Mouse (Mus musculus): Measurements from ENCODE around the gene 4930404N11Rik. TPM values are rescaled to one million over a fixed set of nuclear protein-coding genes. Genes with fewer than 3 reads are reported as not detected.

4930404N11Rik gene
- 16.5 and 17.5 TPM in 2 replicates for polyA plus RNA-seq (2015; fragmentation: Nextera tagmentation; extraction: Ambion mirVana)

DNA sequence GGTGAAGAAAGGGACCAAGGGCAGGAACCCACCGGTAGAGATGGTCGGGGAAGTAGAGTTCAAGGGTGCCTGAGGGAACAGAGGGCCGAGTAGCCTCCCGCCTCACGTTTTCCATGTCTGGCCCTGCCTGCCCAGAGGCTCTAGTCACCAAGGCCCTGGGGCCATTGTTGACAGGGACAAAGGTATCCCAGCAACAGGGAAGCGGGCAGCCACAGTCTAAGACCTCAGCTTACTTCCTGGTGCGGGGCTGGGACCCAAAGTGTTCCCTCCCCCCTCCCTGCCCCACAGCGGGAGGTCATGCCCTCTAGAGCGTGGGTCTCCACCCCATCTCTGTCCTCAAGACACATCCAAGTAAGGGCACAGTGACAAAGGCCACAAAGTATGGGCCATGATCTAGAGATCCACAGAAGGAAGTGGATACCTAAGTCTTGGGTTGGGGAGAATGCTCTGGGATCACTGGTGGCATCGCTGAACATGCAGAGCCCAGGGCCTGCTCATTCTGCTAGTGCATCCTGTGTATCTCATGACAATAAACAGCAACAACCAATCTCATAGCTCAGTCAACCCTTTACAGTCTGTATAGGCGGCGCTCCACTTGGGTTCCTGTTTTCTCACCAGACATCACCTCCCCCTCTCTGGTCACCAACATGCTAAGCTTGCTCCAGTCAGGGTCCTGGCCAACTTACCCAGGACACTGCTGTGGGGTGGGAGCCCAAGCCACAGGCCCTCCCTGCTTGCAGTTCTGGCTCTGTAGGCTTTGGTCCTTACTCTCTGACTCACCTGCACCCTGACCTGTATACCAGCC lies at the start of gene 4930404N11Rik:
Gene 4930404N11Rik, minus strand, starts transcription at position 145 of the 805 bp plus-strand sequence.
- ATAC-seq (ENCODE audit: low FRiP score, low TSS enrichment) (peak; percentile 38), DNase-seq (ENCODE audit: low spot score) (peak; percentile 68)
- 30% methylated on average over 12 of the region's 12 CpGs for WGBS
- peak within 1 kb of the TSS; percentile 60 for H3K9ac ChIP-seq (ENCODE audit: low read length)
- H3K36me3 ChIP-seq (ENCODE audit: control insufficient read depth, insufficient read depth, low read length): peaks cover 35% of the 10 kb centered on the region
- H3K4me2 ChIP-seq (replicated peaks; ENCODE audit: low read depth): peak within 1 kb of the TSS; percentile 59
- peak within 1 kb of the TSS; percentile 82 for H3K27ac ChIP-seq (replicated peaks)
- H3K9me3 ChIP-seq (ENCODE audit: control insufficient read depth, low read length): no peaks in the 10 kb centered on the region
- H3K4me1 ChIP-seq (replicated peaks; ENCODE audit: control insufficient read depth, insufficient read depth): peaks cover 4% of the 10 kb centered on the region; the same call in 1 of the 2 replicates
- H3K4me3 ChIP-seq (ENCODE audit: low read depth, low read length): peak within 1 kb of the TSS; percentile 35
- no peak for TF ChIP-seq EP300 (optimal IDR thresholded peaks at IDR 0.05)
- no peak for TF ChIP-seq CTCF (IDR thresholded peaks at IDR 0.05; ENCODE audit: low read depth)
- no peaks in the 10 kb centered on the region for H3K27me3 ChIP-seq (ENCODE audit: control insufficient read depth, insufficient read depth, low read length)

DNA sequence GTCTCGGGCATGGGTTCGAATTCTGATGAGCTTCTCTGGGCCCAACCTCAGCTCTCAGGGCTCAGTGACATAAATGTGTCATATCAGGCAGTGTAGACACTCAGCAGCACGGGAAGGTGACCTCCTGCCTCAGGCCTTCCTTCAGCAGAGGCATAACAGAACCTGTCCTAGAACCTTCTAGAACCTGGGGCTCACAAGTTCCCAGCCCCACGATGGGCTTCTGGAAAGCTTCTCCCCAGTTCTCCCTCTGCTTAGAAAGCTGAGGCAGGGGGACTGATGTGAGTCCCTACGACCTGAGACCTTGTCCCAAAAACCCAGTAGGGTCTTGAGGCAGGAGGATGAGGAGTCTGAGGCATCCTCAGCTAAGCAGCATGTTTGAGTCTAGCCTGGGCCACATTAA lies 49.5 kb upstream of the 4930404N11Rik start:
- no peak overlapping the region for H3K4me3 ChIP-seq (ENCODE audit: low read depth, low read length)
- no peaks in the 10 kb centered on the region for H3K27me3 ChIP-seq (ENCODE audit: control insufficient read depth, insufficient read depth, low read length)
- H3K4me2 ChIP-seq (replicated peaks; ENCODE audit: low read depth): no peak overlapping the region
- H3K9ac ChIP-seq (ENCODE audit: low read length): no peak overlapping the region; the same call in 1 of the 2 replicates
- 72% methylated on average over 5 of the region's 5 CpGs for WGBS
- no peak for DNase-seq (ENCODE audit: low spot score)
- no peak for TF ChIP-seq CTCF (IDR thresholded peaks at IDR 0.05; ENCODE audit: low read depth)
- TF ChIP-seq EP300 (optimal IDR thresholded peaks at IDR 0.05): no peak
- ATAC-seq (ENCODE audit: low FRiP score, low TSS enrichment): no peak
- 0 out of 2 replicates have a peak, but pooled peaks cover 5% of the 10 kb centered on the region for H3K36me3 ChIP-seq (ENCODE audit: control insufficient read depth, insufficient read depth, low read length)
- no peaks in the 10 kb centered on the region for H3K9me3 ChIP-seq (ENCODE audit: control insufficient read depth, low read length)
- peaks cover 30% of the 10 kb centered on the region for H3K4me1 ChIP-seq (replicated peaks; ENCODE audit: control insufficient read depth, insufficient read depth)
- peak overlapping the region; percentile 61 for H3K27ac ChIP-seq (replicated peaks)

DNA sequence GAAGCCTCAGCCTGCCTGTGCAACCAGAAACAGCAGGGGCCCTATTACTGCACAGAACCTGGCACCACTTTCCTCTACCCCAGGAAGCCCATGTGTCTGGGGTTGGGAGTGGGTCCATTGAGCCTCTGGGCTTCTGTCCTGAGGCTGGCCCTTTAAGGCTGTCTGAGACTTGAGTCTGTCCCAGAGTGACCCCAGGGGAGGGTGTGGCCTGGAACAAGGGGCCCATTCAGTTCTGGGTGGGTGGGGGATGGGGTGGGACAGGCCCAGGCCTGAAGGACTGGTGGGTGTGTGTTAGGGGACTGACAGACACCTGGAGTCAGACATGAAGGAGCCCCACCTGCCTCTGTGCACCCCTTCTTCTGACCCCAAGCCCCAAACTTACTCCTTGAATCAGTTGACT lies 49.1 kb upstream of the 4930404N11Rik start:
- Histone ChIP-seq H3K4me1 (replicated peaks; ENCODE audit: control insufficient read depth, insufficient read depth) (peaks cover 30% of the 10 kb centered on the region), H3K27me3 (ENCODE audit: control insufficient read depth, insufficient read depth, low read length) (no peaks in the 10 kb centered on the region), H3K4me3 (ENCODE audit: low read depth, low read length) (no peak overlapping the region), H3K27ac (replicated peaks) (peak overlapping the region; percentile 93), H3K36me3 (ENCODE audit: control insufficient read depth, insufficient read depth, low read length) (0 out of 2 replicates have a peak, but pooled peaks cover 5% of the 10 kb centered on the region), H3K9ac (ENCODE audit: low read length) (no peak overlapping the region), H3K4me2 (replicated peaks; ENCODE audit: low read depth) (peak overlapping the region; percentile 44; the same call in 1 of the 2 replicates), H3K9me3 (ENCODE audit: control insufficient read depth, low read length) (no peaks in the 10 kb centered on the region)
- DNase-seq (ENCODE audit: low spot score) (peak; percentile 74), ATAC-seq (ENCODE audit: low FRiP score, low TSS enrichment) (no peak)
- TF ChIP-seq CTCF (IDR thresholded peaks at IDR 0.05; ENCODE audit: low read depth) (no peak), EP300 (optimal IDR thresholded peaks at IDR 0.05) (no peak)

DNA sequence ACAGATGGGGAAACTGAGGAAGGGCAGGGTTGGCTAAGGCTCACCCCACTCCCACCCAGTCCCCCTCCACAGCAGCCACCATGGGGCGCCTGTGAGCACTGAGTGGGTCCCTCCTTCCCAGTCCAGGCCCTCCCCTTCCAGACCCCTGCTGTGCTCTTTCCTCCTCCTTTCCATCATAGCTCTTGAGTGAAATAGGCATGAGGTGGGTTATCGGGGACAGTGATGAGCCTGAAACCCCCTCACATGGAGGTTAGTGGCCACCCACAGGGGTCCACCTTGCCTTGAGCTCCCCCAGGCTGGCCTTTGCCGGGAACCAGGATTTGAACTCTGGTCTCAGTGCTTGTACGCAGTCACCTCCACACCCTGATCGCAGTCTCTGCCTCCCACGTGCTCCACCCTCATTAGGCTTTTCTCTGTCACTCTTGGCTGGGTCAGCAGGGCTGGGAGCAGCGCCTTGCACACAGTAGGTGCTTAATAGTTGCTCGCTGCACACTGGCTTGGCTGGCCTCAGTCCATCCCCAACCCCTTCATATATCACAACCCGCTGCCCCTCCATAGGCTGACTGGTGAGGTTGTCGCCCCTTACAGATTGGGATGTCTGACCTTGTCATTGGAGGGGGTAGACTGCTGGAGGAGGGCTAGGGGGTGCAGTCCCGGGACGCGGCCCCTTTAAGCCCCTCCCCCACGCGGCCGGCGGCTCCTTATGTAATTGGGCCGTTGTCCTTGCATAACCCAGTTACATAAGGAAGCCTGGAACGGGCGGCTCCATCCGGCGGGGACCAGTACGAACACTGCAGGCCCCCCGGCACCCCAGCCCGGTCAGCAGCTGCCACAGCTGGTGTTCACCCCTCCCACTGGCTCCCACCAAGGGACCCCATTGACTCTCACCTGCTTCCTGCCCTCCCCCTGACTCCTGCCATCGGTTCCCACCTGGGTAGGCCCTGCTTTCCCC lies 48.0 kb upstream of the 4930404N11Rik start:
- Histone ChIP-seq H3K4me1 (replicated peaks; ENCODE audit: control insufficient read depth, insufficient read depth) (peaks cover 30% of the 10 kb centered on the region), H3K27me3 (ENCODE audit: control insufficient read depth, insufficient read depth, low read length) (no peaks in the 10 kb centered on the region), H3K36me3 (ENCODE audit: control insufficient read depth, insufficient read depth, low read length) (0 out of 2 replicates have a peak, but pooled peaks cover 2% of the 10 kb centered on the region), H3K27ac (replicated peaks) (peak overlapping the region; percentile 93), H3K9me3 (ENCODE audit: control insufficient read depth, low read length) (no peaks in the 10 kb centered on the region), H3K4me3 (ENCODE audit: low read depth, low read length) (no peak overlapping the region), H3K4me2 (replicated peaks; ENCODE audit: low read depth) (peak overlapping the region; percentile 44), H3K9ac (ENCODE audit: low read length) (peak overlapping the region; percentile 45)
- peak; percentile 74 for DNase-seq (ENCODE audit: low spot score)
- ATAC-seq (ENCODE audit: low FRiP score, low TSS enrichment): peak; percentile 27; the same call in 1 of the 2 replicates
- whole genome bisulfite sequencing: 26% methylated on average over 26 of the region's 26 CpGs
- TF ChIP-seq EP300 (optimal IDR thresholded peaks at IDR 0.05) (no peak), CTCF (IDR thresholded peaks at IDR 0.05; ENCODE audit: low read depth) (peak; percentile 49)

DNA sequence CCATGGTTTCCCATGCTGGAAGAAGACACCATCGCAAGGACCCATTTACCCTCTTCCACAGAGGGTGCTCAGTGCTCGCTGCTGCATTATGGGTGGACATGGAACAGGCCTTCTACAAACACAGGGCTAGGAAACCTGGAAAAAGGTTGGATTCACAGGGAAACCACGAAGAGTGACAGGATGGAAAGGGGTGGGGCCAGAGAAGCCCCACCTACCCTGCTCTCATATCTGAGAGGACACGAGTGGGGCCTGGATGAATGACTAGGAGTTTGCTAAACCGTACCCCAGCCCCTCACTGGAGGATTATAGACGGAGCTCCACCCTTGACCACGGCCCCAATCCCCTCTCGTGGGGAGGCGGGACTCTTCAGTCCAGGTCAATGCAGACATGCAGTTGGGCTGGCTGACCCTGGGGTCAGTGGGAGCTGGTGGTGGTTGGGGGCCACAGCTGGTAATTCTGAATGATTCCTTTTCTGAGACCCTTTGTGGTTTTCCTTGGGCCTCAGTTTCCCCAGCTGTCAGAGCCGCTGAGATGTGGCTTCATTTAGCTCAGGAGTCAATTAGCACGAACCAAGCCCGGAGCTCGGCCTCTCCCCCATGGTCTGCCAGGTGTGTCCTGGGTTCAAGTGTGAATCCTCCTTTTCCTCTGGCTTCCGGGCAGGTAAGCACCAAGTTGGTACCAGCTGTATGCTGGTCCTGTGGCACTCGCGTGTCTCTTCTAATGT lies 47.1 kb upstream of the 4930404N11Rik start:
- Histone ChIP-seq H3K9ac (ENCODE audit: low read length) (peak overlapping the region; percentile 27; the same call in 1 of the 2 replicates), H3K4me1 (replicated peaks; ENCODE audit: control insufficient read depth, insufficient read depth) (peaks cover 32% of the 10 kb centered on the region), H3K4me2 (replicated peaks; ENCODE audit: low read depth) (peak overlapping the region; percentile 23; the same call in 1 of the 2 replicates)

More for the DNA sequence above, 47.1 kb upstream of the 4930404N11Rik start:
- ATAC-seq (ENCODE audit: low FRiP score, low TSS enrichment) (no peak), DNase-seq (ENCODE audit: low spot score) (no peak)
- TF ChIP-seq EP300 (optimal IDR thresholded peaks at IDR 0.05) (no peak), CTCF (IDR thresholded peaks at IDR 0.05; ENCODE audit: low read depth) (no peak)
- WGBS: 63% methylated on average over 16 of the region's 16 CpGs
- no peak overlapping the region for H3K4me3 ChIP-seq (ENCODE audit: low read depth, low read length)
- H3K27ac ChIP-seq (replicated peaks): peak overlapping the region; percentile 93
- H3K9me3 ChIP-seq (ENCODE audit: control insufficient read depth, low read length): no peaks in the 10 kb centered on the region
- peaks cover 7% of the 10 kb centered on the region; the same call in 1 of the 2 replicates for H3K36me3 ChIP-seq (ENCODE audit: control insufficient read depth, insufficient read depth, low read length)
- no peaks in the 10 kb centered on the region for H3K27me3 ChIP-seq (ENCODE audit: control insufficient read depth, insufficient read depth, low read length)
